Mouse (Mus musculus): ENCODE measurements around the gene Ulk4. TPM values are rescaled to one million over a fixed set of nuclear protein-coding genes. Genes with fewer than 3 reads are reported as not detected.

Gene Ulk4
- total and polyA plus RNA-seq, 2 experiments from 2014 or later, result 8.1 to 68.0 TPM

GRCm38 (mm10) chr9:121044471-121045206 lies 232.4 kb downstream of the Ulk4 start:
- Histone ChIP-seq H3K4me2 (ENCODE audit: low read depth, low read length, poor library complexity, severe bottlenecking) (no peak overlapping the region), H3K4me1 (ENCODE audit: insufficient read depth, low read length) (no peaks in the 10 kb centered on the region), H3K27ac (ENCODE audit: low read depth, low read length) (no peak overlapping the region), H3K9ac (replicated peaks; ENCODE audit: low read length, poor library complexity, severe bottlenecking) (no peak overlapping the region), H3K27me3 (ENCODE audit: insufficient read depth, low read length) (no peaks in the 10 kb centered on the region), H3K4me3 (ENCODE audit: low read depth, low read length) (no peak overlapping the region), H3K36me3 (ENCODE audit: insufficient read depth, low read length) (no peaks in the 10 kb centered on the region), H3K9me3 (ENCODE audit: low read length) (no peaks in the 10 kb centered on the region)
- DNase-seq (ENCODE audit: low spot score) (no peak), ATAC-seq (ENCODE audit: low FRiP score) (no peak)
- WGBS, result 82% methylated on average over 17 of the region's 17 CpGs
- TF ChIP-seq CTCF (IDR thresholded peaks at IDR 0.05), result no peak

GRCm38 (mm10) chr9:121043021-121043420 lies 234.0 kb downstream of the Ulk4 start:
- H3K9me3 ChIP-seq (ENCODE audit: low read length), result no peaks in the 10 kb centered on the region
- no peak for ATAC-seq (ENCODE audit: low FRiP score)
- TF ChIP-seq CTCF (IDR thresholded peaks at IDR 0.05), result no peak
- DNase-seq (ENCODE audit: low spot score), result no peak
- H3K9ac ChIP-seq (replicated peaks; ENCODE audit: low read length, poor library complexity, severe bottlenecking), result no peak overlapping the region
- H3K36me3 ChIP-seq (ENCODE audit: insufficient read depth, low read length), result no peaks in the 10 kb centered on the region
- 88% methylated on average over 4 of the region's 4 CpGs for WGBS
- H3K4me3 ChIP-seq (ENCODE audit: low read depth, low read length), result no peak overlapping the region
- no peak overlapping the region for H3K4me2 ChIP-seq (ENCODE audit: low read depth, low read length, poor library complexity, severe bottlenecking)
- no peaks in the 10 kb centered on the region for H3K27me3 ChIP-seq (ENCODE audit: insufficient read depth, low read length)
- peaks cover 3% of the 10 kb centered on the region; the same call in 1 of the 2 replicates for H3K4me1 ChIP-seq (ENCODE audit: insufficient read depth, low read length)
- H3K27ac ChIP-seq (ENCODE audit: low read depth, low read length), result no peak overlapping the region

GRCm38 (mm10) chr9:121038396-121038795 lies 238.6 kb downstream of the Ulk4 start:
- Histone ChIP-seq H3K4me3 (ENCODE audit: low read depth, low read length) (no peak overlapping the region), H3K9me3 (ENCODE audit: low read length) (no peaks in the 10 kb centered on the region), H3K4me1 (ENCODE audit: insufficient read depth, low read length) (peaks cover 9% of the 10 kb centered on the region; the same call in 1 of the 2 replicates), H3K27me3 (ENCODE audit: insufficient read depth, low read length) (no peaks in the 10 kb centered on the region), H3K27ac (ENCODE audit: low read depth, low read length) (0 out of 2 replicates have a peak overlapping the region, but pooled peaks have one; percentile 4), H3K36me3 (ENCODE audit: insufficient read depth, low read length) (no peaks in the 10 kb centered on the region), H3K9ac (replicated peaks; ENCODE audit: low read length, poor library complexity, severe bottlenecking) (no peak overlapping the region), H3K4me2 (ENCODE audit: low read depth, low read length, poor library complexity, severe bottlenecking) (no peak overlapping the region)
- DNase-seq (ENCODE audit: low spot score), result no peak
- TF ChIP-seq CTCF (IDR thresholded peaks at IDR 0.05), result no peak
- WGBS, result 39% methylated on average over 4 of the region's 4 CpGs
- ATAC-seq (ENCODE audit: low FRiP score), result no peak

- H3K36me3 ChIP-seq (ENCODE audit: insufficient read depth, low read length), result no peaks in the 10 kb centered on the region
- 0 out of 2 replicates have a peak overlapping the region, but pooled peaks have one; percentile 32 for H3K27ac ChIP-seq (ENCODE audit: low read depth, low read length)
- H3K4me3 ChIP-seq (ENCODE audit: low read depth, low read length), result no peak overlapping the region
- no peaks in the 10 kb centered on the region for H3K27me3 ChIP-seq (ENCODE audit: insufficient read depth, low read length)
- DNase-seq (ENCODE audit: low spot score), result peak; percentile 76
- WGBS, result 15% methylated on average over 5 of the region's 5 CpGs
- H3K9me3 ChIP-seq (ENCODE audit: low read length), result no peaks in the 10 kb centered on the region
- no peak overlapping the region; the same call in 1 of the 2 replicates for H3K4me2 ChIP-seq (ENCODE audit: low read depth, low read length, poor library complexity, severe bottlenecking)
- ATAC-seq (ENCODE audit: low FRiP score), result 0 out of 2 replicates have a peak, but pooled peaks have one; percentile 52
- H3K4me1 ChIP-seq (ENCODE audit: insufficient read depth, low read length), result peaks cover 9% of the 10 kb centered on the region; the same call in 1 of the 2 replicates
- TF ChIP-seq CTCF (IDR thresholded peaks at IDR 0.05), result no peak
- 0 out of 2 replicates have a peak overlapping the region, but pooled peaks have one; percentile 24 for H3K9ac ChIP-seq (replicated peaks; ENCODE audit: low read length, poor library complexity, severe bottlenecking)
Measured at GRCm38 (mm10) chr9:121037975-121038374, 239.0 kb downstream of the Ulk4 start.

- Histone ChIP-seq H3K27me3 (ENCODE audit: insufficient read depth, low read length) (no peaks in the 10 kb centered on the region), H3K36me3 (ENCODE audit: insufficient read depth, low read length) (no peaks in the 10 kb centered on the region), H3K4me2 (ENCODE audit: low read depth, low read length, poor library complexity, severe bottlenecking) (no peak overlapping the region), H3K9me3 (ENCODE audit: low read length) (no peaks in the 10 kb centered on the region), H3K9ac (replicated peaks; ENCODE audit: low read length, poor library complexity, severe bottlenecking) (no peak overlapping the region), H3K4me3 (ENCODE audit: low read depth, low read length) (no peak overlapping the region), H3K4me1 (ENCODE audit: insufficient read depth, low read length) (peaks cover 12% of the 10 kb centered on the region; the same call in 1 of the 2 replicates), H3K27ac (ENCODE audit: low read depth, low read length) (no peak overlapping the region)
- no peak for DNase-seq (ENCODE audit: low spot score)
- no peak for TF ChIP-seq CTCF (IDR thresholded peaks at IDR 0.05)
- ATAC-seq (ENCODE audit: low FRiP score), result no peak
- 80% methylated on average over 6 of the region's 6 CpGs for WGBS
Measured at GRCm38 (mm10) chr9:121035296-121035695, 241.7 kb downstream of the Ulk4 start.

GRCm38 (mm10) chr9:121033596-121033995 lies 243.4 kb downstream of the Ulk4 start:
- Histone ChIP-seq H3K4me1 (ENCODE audit: insufficient read depth, low read length) (peaks cover 12% of the 10 kb centered on the region; the same call in 1 of the 2 replicates), H3K9me3 (ENCODE audit: low read length) (no peaks in the 10 kb centered on the region), H3K36me3 (ENCODE audit: insufficient read depth, low read length) (no peaks in the 10 kb centered on the region), H3K9ac (replicated peaks; ENCODE audit: low read length, poor library complexity, severe bottlenecking) (no peak overlapping the region), H3K4me2 (ENCODE audit: low read depth, low read length, poor library complexity, severe bottlenecking) (no peak overlapping the region), H3K4me3 (ENCODE audit: low read depth, low read length) (no peak overlapping the region), H3K27ac (ENCODE audit: low read depth, low read length) (no peak overlapping the region), H3K27me3 (ENCODE audit: insufficient read depth, low read length) (no peaks in the 10 kb centered on the region)
- 76% methylated on average over 4 of the region's 4 CpGs for WGBS
- no peak for ATAC-seq (ENCODE audit: low FRiP score)
- no peak for DNase-seq (ENCODE audit: low spot score)
- no peak for TF ChIP-seq CTCF (IDR thresholded peaks at IDR 0.05)

All from midbrain, postnatal 0 days (tissue).